Mouse (Mus musculus) kidney, embryonic 14.5 days (tissue): ENCODE measurements around the gene Efcab14. TPM values are rescaled to one million over a fixed set of nuclear protein-coding genes. Genes with fewer than 3 reads are reported as not detected.

Experiments used
- ATAC-seq: fragments of 200-750 bp; cut with Nextera tagmentation; 2 replicates; pipeline ENCODE4 v1.8.0; 2017; ENCODE audit warnings: moderate number of reproducible peaks, mild to moderate bottlenecking, moderate TSS enrichment, moderate library complexity; ENCODE audit not compliant: low FRiP score, low TSS enrichment
- H3K27ac ChIP-seq: fragments of 300-500 bp; sonication (generic); 2 replicates; pipeline ENCODE4 v1.5.1; 2014; ENCODE audit warnings: low read depth, mild to moderate bottlenecking, low read length, moderate library complexity, mixed read lengths
- H3K27me3 ChIP-seq: fragments of 300-500 bp; sonication (generic); 2 replicates; pipeline ENCODE4 v1.6.1; 2014; ENCODE audit warnings: mild to moderate bottlenecking, low read length; ENCODE audit not compliant: control insufficient read depth, insufficient read depth
- H3K36me3 ChIP-seq: fragments of 300-500 bp; sonication (generic); 2 replicates; pipeline ENCODE4 v1.6.1; 2014; ENCODE audit warnings: low read length, mixed read lengths; ENCODE audit not compliant: control insufficient read depth, insufficient read depth
- H3K4me1 ChIP-seq: fragments of 300-500 bp; sonication (generic); 2 replicates; pipeline ENCODE4 v1.6.1; 2014; ENCODE audit warnings: low read length, mixed read lengths; ENCODE audit not compliant: control insufficient read depth, insufficient read depth
- H3K4me2 ChIP-seq: fragments of 300-500 bp; sonication (generic); replicated peaks from 2 replicates; pipeline ENCODE4 v1.6.1; 2014; ENCODE audit warnings: low read depth, mild to moderate bottlenecking, low read length
- H3K4me3 ChIP-seq: fragments of 300-500 bp; sonication (generic); 2 replicates; pipeline ENCODE4 v1.5.1; 2014; ENCODE audit warnings: mild to moderate bottlenecking, low read length
- H3K9ac ChIP-seq: fragments of 300-500 bp; sonication (generic); 2 replicates; pipeline ENCODE4 v1.6.1; 2014; ENCODE audit warnings: low read depth, mild to moderate bottlenecking, low read length, moderate library complexity
- H3K9me3 ChIP-seq: fragments of 300-500 bp; sonication (generic); 2 replicates; pipeline ENCODE4 v1.6.1; 2016; ENCODE audit warnings: low read length; ENCODE audit not compliant: control insufficient read depth
- WGBS: fragments of 180-500 bp; shearing (Covaris S2); extraction: QIAGEN DNeasy Blood & Tissue Kit; methylation state at CpG from one replicate; pipeline ENCODE4 v1.1.7; 2014; 5-methylcytosine and 5-hydroxymethylcytosine counted together
- polyA plus RNA-seq: library from polyadenylated mRNA; unstranded; fragments of >200 nt; fragmentation: Nextera tagmentation; extraction: Ambion mirVana; gene quantifications from 2 replicates; pipeline ENCODE4 v1.2.1, GENCODE M21; 2014

Efcab14 gene
- polyA plus RNA-seq, 1 experiment from 2014 or later, result 54.1 TPM

DNA sequence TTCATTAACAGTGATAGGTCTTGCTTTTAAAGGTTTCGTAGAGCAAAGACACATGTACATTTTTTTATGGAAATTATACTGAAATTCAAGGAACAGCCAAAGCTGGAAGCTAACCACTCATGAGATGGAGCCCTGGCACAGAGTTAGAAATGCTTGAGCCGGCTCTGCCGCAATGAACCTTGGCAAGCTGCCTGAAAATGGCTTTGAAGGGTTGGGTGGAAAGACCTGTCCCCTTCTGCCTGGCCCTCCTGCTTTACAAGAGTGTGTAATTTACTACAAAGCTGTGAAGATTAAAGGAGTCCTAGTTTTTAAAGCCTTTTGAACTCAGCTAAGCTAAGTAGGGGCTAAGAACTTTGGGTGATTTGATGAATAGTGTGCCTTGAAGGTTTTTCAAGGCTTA is 23.7 kb downstream of the Efcab14 start:
- no peak overlapping the region for H3K9ac ChIP-seq
- 42% methylated on average over 3 of the region's 3 CpGs for WGBS
- no peak overlapping the region for H3K4me3 ChIP-seq
- no peaks in the 10 kb centered on the region for H3K9me3 ChIP-seq
- peaks cover 41% of the 10 kb centered on the region for H3K36me3 ChIP-seq
- H3K27me3 ChIP-seq, result no peaks in the 10 kb centered on the region
- no peak overlapping the region for H3K27ac ChIP-seq
- H3K4me2 ChIP-seq, result no peak overlapping the region
- ATAC-seq, result no peak
- H3K4me1 ChIP-seq, result no peaks in the 10 kb centered on the region

DNA sequence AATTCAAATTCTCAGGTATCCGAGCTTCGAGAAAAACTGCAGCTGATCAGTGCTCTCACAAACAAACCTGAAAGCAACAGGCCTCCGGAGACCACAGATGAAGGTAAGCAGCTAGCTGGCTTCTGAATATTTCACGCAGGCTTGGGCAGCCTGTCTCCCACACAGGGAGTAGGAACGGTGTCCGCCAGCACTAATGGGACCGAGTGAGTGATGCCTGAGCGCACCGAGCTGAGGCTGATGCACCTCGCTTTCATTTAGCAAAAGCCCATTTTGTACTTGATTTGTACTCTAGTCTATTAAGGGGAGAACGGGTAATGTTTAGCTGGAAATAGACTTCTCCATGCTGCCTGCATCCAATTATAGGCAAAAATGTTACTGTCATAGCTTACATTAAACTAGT is 27.0 kb downstream of the Efcab14 start:
- no peak for ATAC-seq
- Histone ChIP-seq H3K36me3 (peaks cover 42% of the 10 kb centered on the region), H3K27me3 (no peaks in the 10 kb centered on the region), H3K4me3 (no peak overlapping the region), H3K9ac (no peak overlapping the region), H3K9me3 (no peaks in the 10 kb centered on the region), H3K4me1 (0 out of 2 replicates have a peak, but pooled peaks cover 3% of the 10 kb centered on the region), H3K4me2 (no peak overlapping the region), H3K27ac (no peak overlapping the region)
- WGBS, result 85% methylated on average over 11 of the region's 11 CpGs

DNA sequence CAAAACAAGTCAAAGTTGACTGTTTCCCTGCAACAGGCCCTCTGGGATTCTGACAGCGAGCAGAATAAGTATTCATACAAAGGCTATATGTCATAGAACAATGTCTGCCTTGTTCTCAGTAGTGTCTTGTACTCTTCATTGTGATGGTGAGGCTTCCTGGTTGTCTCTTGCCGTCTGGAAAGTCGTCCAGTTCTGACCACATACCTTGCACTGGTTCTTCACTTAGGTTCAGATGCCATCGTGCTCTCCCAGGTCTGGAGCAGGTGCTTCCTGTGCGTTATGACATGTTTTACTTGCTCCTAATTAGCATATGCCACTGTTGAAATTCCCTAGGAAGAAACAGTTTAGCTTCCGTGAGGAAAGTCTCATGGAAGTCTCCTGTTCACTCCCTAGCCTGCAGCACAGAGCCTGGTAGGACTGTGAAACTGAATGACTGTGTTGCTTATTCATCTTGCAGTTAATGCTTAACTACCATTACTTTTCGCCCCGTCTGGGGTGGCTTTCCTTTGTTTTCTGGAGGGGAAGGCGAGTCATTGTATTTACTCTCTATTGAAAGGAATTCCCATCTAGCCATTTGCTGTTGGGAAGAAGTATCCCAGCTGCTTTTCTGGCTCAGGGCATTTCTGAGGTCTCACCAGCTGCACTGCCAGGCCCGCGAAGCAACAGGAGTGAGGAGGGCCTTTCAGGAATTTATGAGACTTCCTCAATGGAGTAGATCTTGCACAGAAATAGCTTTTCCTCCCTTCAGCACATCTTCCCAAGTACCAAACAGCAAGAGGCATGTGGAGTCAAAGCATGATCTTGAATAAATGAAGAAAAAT is 30.3 kb downstream of the Efcab14 start:
- Histone ChIP-seq H3K4me2 (no peak overlapping the region), H3K27ac (peak overlapping the region; percentile 52; the same call in 1 of the 2 replicates), H3K9me3 (no peaks in the 10 kb centered on the region), H3K36me3 (peaks cover 40% of the 10 kb centered on the region; the same call in 1 of the 2 replicates), H3K27me3 (no peaks in the 10 kb centered on the region), H3K4me3 (no peak overlapping the region), H3K4me1 (0 out of 2 replicates have a peak, but pooled peaks cover 3% of the 10 kb centered on the region), H3K9ac (no peak overlapping the region)
- no peak for ATAC-seq
- 60% methylated on average over 11 of the region's 11 CpGs for WGBS

DNA sequence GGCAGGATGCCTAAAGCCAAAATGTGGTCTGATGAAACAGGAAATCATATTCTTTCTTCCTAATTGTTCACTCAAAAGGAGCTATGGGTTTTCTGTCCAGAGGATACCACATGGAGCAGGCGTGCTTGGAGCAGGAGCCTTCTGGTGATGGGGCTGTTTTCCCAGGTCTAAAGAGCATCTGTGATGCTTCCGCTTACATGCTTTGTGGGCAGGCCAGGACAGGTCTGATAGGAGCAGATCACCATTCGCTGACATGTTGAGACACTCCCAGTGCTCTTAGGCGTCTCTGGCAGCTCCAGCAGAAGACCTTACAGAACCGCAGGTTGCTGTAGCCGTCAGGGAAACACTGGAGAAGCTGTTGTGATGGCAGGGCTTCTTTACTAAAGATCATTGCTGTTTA is 37.5 kb downstream of the Efcab14 start:
- no peak overlapping the region for H3K27ac ChIP-seq
- H3K9me3 ChIP-seq, result no peaks in the 10 kb centered on the region
- no peak for ATAC-seq
- H3K4me1 ChIP-seq, result no peaks in the 10 kb centered on the region
- H3K27me3 ChIP-seq, result no peaks in the 10 kb centered on the region
- no peak overlapping the region for H3K9ac ChIP-seq
- no peak overlapping the region for H3K4me2 ChIP-seq
- WGBS, result 91% methylated on average over 6 of the region's 6 CpGs
- H3K4me3 ChIP-seq, result no peak overlapping the region
- H3K36me3 ChIP-seq, result peaks cover 27% of the 10 kb centered on the region; the same call in 1 of the 2 replicates

DNA sequence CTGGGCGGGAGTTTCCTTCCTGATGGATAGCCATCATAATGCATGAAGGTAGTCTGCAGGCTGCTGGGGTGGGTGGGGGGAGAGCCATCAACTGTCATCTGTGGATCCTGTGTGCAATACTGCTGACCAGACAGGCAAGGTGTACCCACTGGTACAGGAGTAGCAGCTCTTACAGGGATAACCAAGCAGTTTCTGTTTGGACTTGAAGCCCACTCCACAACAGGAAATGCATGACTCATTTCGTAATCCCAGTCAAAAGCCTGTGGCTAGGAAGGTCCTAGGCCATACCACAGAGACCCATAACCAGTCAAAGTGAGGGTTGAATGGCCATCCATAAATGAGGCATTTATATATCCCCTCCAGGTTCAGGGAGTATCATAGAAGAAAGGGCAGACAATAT is 40.1 kb downstream of the Efcab14 start:
- Histone ChIP-seq H3K27ac (no peak overlapping the region), H3K4me2 (no peak overlapping the region), H3K36me3 (peaks cover 15% of the 10 kb centered on the region; the same call in 1 of the 2 replicates), H3K9ac (no peak overlapping the region), H3K27me3 (no peaks in the 10 kb centered on the region), H3K4me1 (no peaks in the 10 kb centered on the region), H3K4me3 (no peak overlapping the region), H3K9me3 (no peaks in the 10 kb centered on the region)
- WGBS, result 99% methylated on average over 2 of the region's 2 CpGs
- no peak for ATAC-seq

DNA sequence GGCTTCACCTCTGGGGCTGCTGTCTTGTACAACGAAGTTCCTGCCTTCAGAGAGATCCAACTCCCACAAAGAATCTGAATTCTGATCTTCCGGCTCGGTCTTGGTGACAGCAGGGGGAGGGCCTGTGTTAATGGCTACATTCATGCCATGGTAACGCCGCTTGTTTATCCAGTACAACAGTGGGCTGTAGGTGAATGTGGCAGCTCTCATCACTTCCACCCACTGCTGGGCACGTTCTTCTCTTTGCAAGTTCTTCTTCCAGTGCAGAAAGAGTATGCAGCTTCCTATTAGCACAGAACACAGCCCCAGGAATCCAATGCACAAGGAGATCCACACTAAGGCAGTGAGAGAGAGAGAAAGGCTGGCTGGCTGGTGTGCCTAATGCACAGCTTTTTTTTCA is 42.7 kb downstream of the Efcab14 start:
- H3K4me1 ChIP-seq, result peaks cover 4% of the 10 kb centered on the region
- H3K27me3 ChIP-seq, result no peaks in the 10 kb centered on the region
- H3K4me3 ChIP-seq, result no peak overlapping the region
- 36% methylated on average over 6 of the region's 6 CpGs for WGBS
- H3K27ac ChIP-seq, result no peak overlapping the region
- no peak overlapping the region for H3K9ac ChIP-seq
- H3K9me3 ChIP-seq, result no peaks in the 10 kb centered on the region
- no peak overlapping the region for H3K4me2 ChIP-seq
- peaks cover 7% of the 10 kb centered on the region; the same call in 1 of the 2 replicates for H3K36me3 ChIP-seq
- no peak for ATAC-seq

DNA sequence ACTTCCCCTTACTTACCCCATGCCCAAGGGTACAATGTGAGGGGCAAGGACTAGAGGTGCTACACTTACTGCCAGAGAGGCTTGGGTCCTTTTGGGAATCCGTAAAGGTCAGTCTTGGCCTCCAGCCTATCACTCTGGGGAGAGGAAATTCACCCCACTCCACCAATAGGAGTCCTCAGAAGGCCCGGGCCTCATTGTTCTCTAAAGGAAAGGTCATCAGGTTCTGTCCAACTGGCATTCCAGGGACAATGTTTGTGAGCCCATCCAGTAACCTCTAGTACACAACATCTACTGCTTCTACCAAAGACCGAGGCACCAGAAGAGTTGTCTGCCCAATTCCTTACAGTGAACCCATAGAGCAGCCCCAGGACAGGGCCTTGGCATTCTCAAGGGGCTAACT is 43.4 kb downstream of the Efcab14 start, which contains the start of gene Tex38:
Gene Tex38 (minus strand): TSS at position 101 of the 400 bp plus-strand sequence.
- 87% methylated on average over 3 of the region's 3 CpGs for WGBS
- H3K4me1 ChIP-seq, result peaks cover 7% of the 10 kb centered on the region
- ATAC-seq, result no peak
- H3K9me3 ChIP-seq, result no peaks in the 10 kb centered on the region
- H3K4me2 ChIP-seq, result no peak within 1 kb of the TSS
- no peak within 1 kb of the TSS for H3K9ac ChIP-seq
- H3K36me3 ChIP-seq, result peaks cover 7% of the 10 kb centered on the region; the same call in 1 of the 2 replicates
- no peak within 1 kb of the TSS for H3K4me3 ChIP-seq
- H3K27ac ChIP-seq, result no peak within 1 kb of the TSS
- no peaks in the 10 kb centered on the region for H3K27me3 ChIP-seq

DNA sequence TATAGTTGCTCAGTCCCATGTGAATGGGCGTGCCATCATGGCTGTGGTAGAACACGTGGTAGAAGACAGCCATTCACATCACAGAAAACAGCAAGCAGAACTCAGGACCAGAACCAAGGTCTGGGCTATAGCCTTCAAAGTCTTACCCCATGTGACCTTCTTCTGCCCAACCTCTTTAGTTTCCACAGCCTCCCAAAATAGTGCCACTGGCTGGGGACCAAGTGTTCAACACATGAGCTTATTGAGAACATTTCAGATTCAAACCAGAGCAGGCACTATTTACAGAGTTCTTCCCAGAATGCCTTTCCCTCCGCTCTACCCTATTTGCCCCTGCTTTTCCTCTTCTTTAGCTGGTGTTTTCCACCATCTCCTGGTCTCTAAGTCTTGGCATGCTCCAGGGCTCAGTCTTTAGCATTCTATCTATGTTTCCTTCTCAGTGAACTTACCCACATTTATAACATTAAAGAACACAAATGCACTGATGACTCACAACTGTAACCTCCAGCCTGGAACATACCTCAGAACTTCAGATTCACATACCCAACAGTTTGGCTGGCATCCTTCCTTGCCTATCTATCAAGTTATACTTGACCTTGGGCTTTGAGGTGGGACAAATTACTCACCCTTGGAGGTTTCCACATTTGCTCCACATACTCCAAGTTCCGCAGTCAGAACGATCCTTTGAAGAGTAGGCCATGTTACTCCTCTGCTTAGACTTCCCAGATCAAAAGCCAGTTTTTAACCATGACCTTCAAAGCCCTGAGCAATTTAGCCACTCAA is 44.7 kb downstream of the Efcab14 start:
- H3K9me3 ChIP-seq, result no peaks in the 10 kb centered on the region
- no peak overlapping the region for H3K9ac ChIP-seq
- H3K4me2 ChIP-seq, result no peak overlapping the region
- H3K27me3 ChIP-seq, result no peaks in the 10 kb centered on the region
- no peak for ATAC-seq
- WGBS, result 86% methylated on average over 5 of the region's 5 CpGs
- no peak overlapping the region for H3K27ac ChIP-seq
- no peak overlapping the region for H3K4me3 ChIP-seq
- peaks cover 8% of the 10 kb centered on the region for H3K4me1 ChIP-seq
- H3K36me3 ChIP-seq, result peaks cover 7% of the 10 kb centered on the region; the same call in 1 of the 2 replicates
